Mouse (Mus musculus): ENCODE results near the gene Rpl13a. TPM values are rescaled to one million over a fixed set of nuclear protein-coding genes. Genes with fewer than 3 reads are reported as not detected.

Gene Rpl13a
- polyA plus RNA-seq, 1 experiment from 2014 or later, result 1,616 TPM

DNA sequence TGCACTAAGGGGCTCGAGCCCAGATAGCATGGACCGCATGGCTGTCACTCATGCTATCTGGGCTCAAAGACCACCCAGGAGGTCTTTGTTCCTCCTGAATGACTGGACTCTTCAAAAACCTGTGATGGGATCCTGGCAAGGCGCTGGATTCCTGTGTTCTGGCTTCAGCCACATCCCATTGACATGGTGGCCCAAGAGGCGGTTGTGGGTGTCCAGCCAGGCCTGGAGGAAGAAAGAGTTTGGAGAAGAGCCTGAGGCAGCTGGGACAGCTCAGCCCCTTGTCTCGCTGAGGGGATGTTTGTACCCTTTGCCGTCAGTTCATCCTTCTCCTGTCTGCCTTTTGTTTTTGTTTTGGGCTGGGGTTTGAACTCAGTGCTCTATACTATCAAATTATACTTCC, 21.0 kb upstream of the Rpl13a start:
- ATAC-seq, result no peak
- Histone ChIP-seq H3K36me3 (ENCODE audit: control insufficient read depth, insufficient read depth) (peaks cover 47% of the 10 kb centered on the region), H3K9ac (ENCODE audit: low read depth, low read length) (no peak overlapping the region), H3K4me3 (ENCODE audit: low read depth, low read length) (no peak overlapping the region), H3K27me3 (replicated peaks; ENCODE audit: control insufficient read depth, insufficient read depth, low read length) (no peaks in the 10 kb centered on the region), H3K4me1 (replicated peaks; ENCODE audit: control insufficient read depth, insufficient read depth, low read length) (peaks cover 5% of the 10 kb centered on the region; the same call in 1 of the 2 replicates), H3K4me2 (replicated peaks; ENCODE audit: low read depth) (no peak overlapping the region), H3K27ac (ENCODE audit: low read depth, low read length) (no peak overlapping the region), H3K9me3 (ENCODE audit: control insufficient read depth) (no peaks in the 10 kb centered on the region)
- WGBS, result 66% methylated on average over 6 of the region's 6 CpGs
- no peak for TF ChIP-seq CTCF (IDR thresholded peaks at IDR 0.05; ENCODE audit: low read depth)

DNA sequence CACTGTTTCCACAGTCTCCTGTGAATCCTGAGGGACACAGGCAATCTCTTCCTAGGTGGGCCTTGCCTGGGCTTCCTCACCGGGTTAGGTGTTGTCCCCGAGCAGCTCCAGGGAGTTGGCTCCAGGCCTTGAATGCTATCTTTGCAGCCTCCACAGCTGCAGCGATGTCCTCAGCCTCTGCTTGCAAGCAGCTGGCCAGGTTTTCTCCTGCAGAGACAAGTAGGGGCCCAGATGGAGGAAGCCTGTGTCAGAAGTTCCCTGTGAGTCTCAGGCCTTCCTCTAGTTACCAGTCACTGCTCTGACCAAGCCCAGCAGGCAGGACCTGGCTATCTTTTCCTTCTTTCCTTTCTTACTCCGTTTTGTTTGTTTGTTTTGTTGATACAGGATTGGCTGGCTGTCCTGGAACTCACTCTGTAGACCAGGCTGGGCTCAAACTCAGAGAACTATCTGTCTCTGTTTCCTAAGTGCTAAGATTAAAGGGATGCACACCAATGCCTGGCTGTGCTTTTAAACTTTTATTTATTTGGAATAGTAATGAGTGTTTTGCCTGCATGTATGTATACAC, 20.1 kb upstream of the Rpl13a start:
- TF ChIP-seq CTCF (IDR thresholded peaks at IDR 0.05; ENCODE audit: low read depth), result no peak
- Histone ChIP-seq H3K36me3 (ENCODE audit: control insufficient read depth, insufficient read depth) (peaks cover 56% of the 10 kb centered on the region), H3K9me3 (ENCODE audit: control insufficient read depth) (no peaks in the 10 kb centered on the region), H3K9ac (ENCODE audit: low read depth, low read length) (no peak overlapping the region), H3K4me2 (replicated peaks; ENCODE audit: low read depth) (no peak overlapping the region), H3K4me1 (replicated peaks; ENCODE audit: control insufficient read depth, insufficient read depth, low read length) (peaks cover 5% of the 10 kb centered on the region; the same call in 1 of the 2 replicates), H3K4me3 (ENCODE audit: low read depth, low read length) (no peak overlapping the region), H3K27me3 (replicated peaks; ENCODE audit: control insufficient read depth, insufficient read depth, low read length) (no peaks in the 10 kb centered on the region), H3K27ac (ENCODE audit: low read depth, low read length) (no peak overlapping the region)
- WGBS, result 54% methylated on average over 4 of the region's 4 CpGs
- ATAC-seq, result no peak

DNA sequence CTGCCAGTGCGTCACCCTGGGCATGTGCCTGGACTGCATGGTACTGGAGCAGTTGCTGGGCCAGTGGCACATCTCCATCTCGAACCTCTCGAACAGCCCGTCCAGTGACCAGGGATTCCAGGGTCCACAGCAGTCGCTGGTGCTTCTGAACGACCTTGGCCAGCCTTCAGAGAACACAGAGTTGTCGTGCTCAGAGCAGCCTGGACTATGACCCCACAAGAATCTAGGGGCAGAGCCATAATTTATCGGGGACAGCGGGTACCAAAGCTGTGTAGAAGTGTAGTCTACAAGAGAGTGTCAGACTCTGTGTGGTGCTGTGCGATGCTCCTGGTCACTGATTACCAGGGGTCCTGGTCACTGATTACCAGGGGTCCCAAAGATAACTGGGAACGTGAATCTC, 19.3 kb upstream of the Rpl13a start:
- Histone ChIP-seq H3K4me3 (ENCODE audit: low read depth, low read length) (no peak overlapping the region), H3K27me3 (replicated peaks; ENCODE audit: control insufficient read depth, insufficient read depth, low read length) (no peaks in the 10 kb centered on the region), H3K36me3 (ENCODE audit: control insufficient read depth, insufficient read depth) (peaks cover 62% of the 10 kb centered on the region), H3K27ac (ENCODE audit: low read depth, low read length) (no peak overlapping the region), H3K4me1 (replicated peaks; ENCODE audit: control insufficient read depth, insufficient read depth, low read length) (peaks cover 5% of the 10 kb centered on the region; the same call in 1 of the 2 replicates), H3K4me2 (replicated peaks; ENCODE audit: low read depth) (no peak overlapping the region), H3K9ac (ENCODE audit: low read depth, low read length) (no peak overlapping the region), H3K9me3 (ENCODE audit: control insufficient read depth) (no peaks in the 10 kb centered on the region)
- 57% methylated on average over 11 of the region's 11 CpGs for WGBS
- ATAC-seq, result no peak
- TF ChIP-seq CTCF (IDR thresholded peaks at IDR 0.05; ENCODE audit: low read depth), result no peak

DNA sequence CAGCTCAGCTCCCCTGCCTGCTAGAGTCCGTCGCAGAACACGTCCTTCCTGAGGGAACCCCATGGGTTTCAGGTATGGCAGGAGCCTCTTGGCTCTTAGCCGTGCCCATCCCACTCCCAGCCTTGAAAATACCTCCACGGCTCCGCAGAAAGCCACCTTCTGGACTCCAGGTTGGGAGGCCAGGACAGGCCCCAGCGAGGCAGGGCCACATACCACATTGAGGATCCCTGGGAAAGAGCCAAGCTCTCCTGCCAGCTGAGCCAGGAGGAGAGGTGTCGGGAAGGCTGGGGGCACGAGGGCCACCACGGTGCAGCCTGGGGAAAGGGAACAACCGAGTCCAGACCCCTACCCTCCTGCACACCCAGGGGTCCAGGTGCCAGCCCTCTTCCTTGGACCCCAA, 18.7 kb upstream of the Rpl13a start:
- Histone ChIP-seq H3K9ac (ENCODE audit: low read depth, low read length) (no peak overlapping the region), H3K27me3 (replicated peaks; ENCODE audit: control insufficient read depth, insufficient read depth, low read length) (no peaks in the 10 kb centered on the region), H3K9me3 (ENCODE audit: control insufficient read depth) (no peaks in the 10 kb centered on the region), H3K4me3 (ENCODE audit: low read depth, low read length) (no peak overlapping the region), H3K4me1 (replicated peaks; ENCODE audit: control insufficient read depth, insufficient read depth, low read length) (peaks cover 5% of the 10 kb centered on the region; the same call in 1 of the 2 replicates), H3K4me2 (replicated peaks; ENCODE audit: low read depth) (no peak overlapping the region), H3K27ac (ENCODE audit: low read depth, low read length) (no peak overlapping the region), H3K36me3 (ENCODE audit: control insufficient read depth, insufficient read depth) (peaks cover 68% of the 10 kb centered on the region)
- WGBS, result 97% methylated on average over 11 of the region's 11 CpGs
- no peak for TF ChIP-seq CTCF (IDR thresholded peaks at IDR 0.05; ENCODE audit: low read depth)
- no peak for ATAC-seq

DNA sequence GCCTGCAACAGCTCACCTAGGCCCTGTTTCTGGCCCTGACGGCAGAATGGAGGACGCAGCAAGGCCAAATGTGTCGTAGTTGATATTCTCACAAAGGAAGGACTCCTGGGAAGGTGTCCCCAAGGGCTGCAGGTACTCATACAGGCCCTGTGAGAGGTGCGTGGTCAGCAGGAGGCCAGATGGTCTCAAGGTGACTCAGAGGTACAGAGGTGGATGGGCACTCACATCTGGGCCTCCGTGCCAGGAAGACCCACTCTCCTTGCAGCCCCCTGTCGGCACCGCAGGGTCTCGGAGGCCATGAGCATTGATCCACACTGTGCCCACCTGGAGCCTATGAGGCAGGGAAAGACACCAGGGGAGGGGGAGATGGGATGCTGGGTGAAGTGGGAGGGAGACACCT, 16.9 kb upstream of the Rpl13a start:
- peaks cover 81% of the 10 kb centered on the region for H3K36me3 ChIP-seq (ENCODE audit: control insufficient read depth, insufficient read depth)
- 97% methylated on average over 8 of the region's 8 CpGs for WGBS
- no peaks in the 10 kb centered on the region for H3K27me3 ChIP-seq (replicated peaks; ENCODE audit: control insufficient read depth, insufficient read depth, low read length)
- no peak overlapping the region for H3K9ac ChIP-seq (ENCODE audit: low read depth, low read length)
- no peak for ATAC-seq
- no peak overlapping the region for H3K4me3 ChIP-seq (ENCODE audit: low read depth, low read length)
- no peak for TF ChIP-seq CTCF (IDR thresholded peaks at IDR 0.05; ENCODE audit: low read depth)
- no peak overlapping the region for H3K4me2 ChIP-seq (replicated peaks; ENCODE audit: low read depth)
- H3K9me3 ChIP-seq (ENCODE audit: control insufficient read depth), result no peaks in the 10 kb centered on the region
- no peaks in the 10 kb centered on the region for H3K4me1 ChIP-seq (replicated peaks; ENCODE audit: control insufficient read depth, insufficient read depth, low read length)
- H3K27ac ChIP-seq (ENCODE audit: low read depth, low read length), result no peak overlapping the region

DNA sequence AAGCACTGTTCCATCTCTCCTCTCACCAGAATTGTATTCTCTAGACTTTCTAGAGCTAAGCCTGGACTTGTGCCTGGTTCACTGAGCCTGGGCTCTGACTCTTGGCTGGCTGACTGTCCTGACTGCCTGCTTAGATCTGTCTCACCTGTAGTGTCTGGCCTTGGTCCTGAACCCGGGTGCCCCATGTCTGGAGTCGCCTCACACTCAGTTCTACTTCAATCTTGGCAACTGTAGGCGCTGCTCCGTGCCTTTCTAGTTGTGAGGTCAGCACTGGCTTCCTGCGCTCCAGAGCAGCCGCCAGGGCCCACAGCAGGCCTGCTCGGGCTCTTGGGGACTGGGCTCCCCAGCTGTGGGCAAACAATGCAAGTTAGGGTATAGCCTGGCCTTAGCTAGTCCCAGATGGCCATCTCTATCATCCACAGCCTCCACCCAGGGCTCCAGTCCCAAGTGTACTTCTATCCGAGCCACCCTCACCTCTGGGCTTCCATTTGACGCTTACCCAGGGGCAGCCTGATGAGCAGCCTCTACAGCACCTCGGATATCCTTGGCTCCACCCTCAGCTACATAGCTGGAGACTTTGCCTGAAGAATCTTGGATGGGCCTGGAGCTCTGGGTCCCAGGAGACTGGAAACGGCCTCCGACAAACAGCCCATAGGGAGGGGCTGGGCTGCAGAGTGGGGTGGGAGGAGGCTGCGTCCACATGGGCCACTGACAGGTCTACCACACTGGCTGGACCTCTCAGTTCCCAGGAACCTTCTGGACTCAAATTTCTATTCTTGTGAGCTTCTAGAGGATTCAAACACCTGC, 16.0 kb upstream of the Rpl13a start:
- H3K9ac ChIP-seq (ENCODE audit: low read depth, low read length), result no peak overlapping the region
- H3K9me3 ChIP-seq (ENCODE audit: control insufficient read depth), result no peaks in the 10 kb centered on the region
- no peak for TF ChIP-seq CTCF (IDR thresholded peaks at IDR 0.05; ENCODE audit: low read depth)
- no peaks in the 10 kb centered on the region for H3K4me1 ChIP-seq (replicated peaks; ENCODE audit: control insufficient read depth, insufficient read depth, low read length)
- H3K27me3 ChIP-seq (replicated peaks; ENCODE audit: control insufficient read depth, insufficient read depth, low read length), result no peaks in the 10 kb centered on the region
- no peak for ATAC-seq
- 82% methylated on average over 13 of the region's 13 CpGs for WGBS
- H3K4me2 ChIP-seq (replicated peaks; ENCODE audit: low read depth), result no peak overlapping the region
- H3K36me3 ChIP-seq (ENCODE audit: control insufficient read depth, insufficient read depth), result peaks cover 81% of the 10 kb centered on the region
- no peak overlapping the region for H3K27ac ChIP-seq (ENCODE audit: low read depth, low read length)
- no peak overlapping the region for H3K4me3 ChIP-seq (ENCODE audit: low read depth, low read length)
